Mouse (Mus musculus) neutrophil, adult 5-6 weeks (primary cell): ENCODE measurements around the gene Slc22a15. TPM values are rescaled to one million over a fixed set of nuclear protein-coding genes. Genes with fewer than 3 reads are reported as not detected.
A peak's percentile ranks its signal among the peaks of the same experiment; 100 is the strongest.

Experiments
- ATAC-seq: fragments of 151-379, 151-347 bp; 2 replicates; pipeline ENCODE4 v1.8.0; 2017; ENCODE audit warnings: mild to moderate bottlenecking, moderate TSS enrichment; ENCODE audit not compliant: insufficient number of reproducible peaks, poor library complexity, low FRiP score, severe bottlenecking; ENCODE audit errors: extremely low read depth
- total RNA-seq: library from RNA; stranded (forward); fragments of 200-1000 nt; gene quantifications from 2 replicates; pipeline ENCODE4 v1.2.3, GENCODE M21; 2017

The Slc22a15 gene
- 41.7 and 42.6 TPM in 2 replicates for total RNA-seq

DNA sequence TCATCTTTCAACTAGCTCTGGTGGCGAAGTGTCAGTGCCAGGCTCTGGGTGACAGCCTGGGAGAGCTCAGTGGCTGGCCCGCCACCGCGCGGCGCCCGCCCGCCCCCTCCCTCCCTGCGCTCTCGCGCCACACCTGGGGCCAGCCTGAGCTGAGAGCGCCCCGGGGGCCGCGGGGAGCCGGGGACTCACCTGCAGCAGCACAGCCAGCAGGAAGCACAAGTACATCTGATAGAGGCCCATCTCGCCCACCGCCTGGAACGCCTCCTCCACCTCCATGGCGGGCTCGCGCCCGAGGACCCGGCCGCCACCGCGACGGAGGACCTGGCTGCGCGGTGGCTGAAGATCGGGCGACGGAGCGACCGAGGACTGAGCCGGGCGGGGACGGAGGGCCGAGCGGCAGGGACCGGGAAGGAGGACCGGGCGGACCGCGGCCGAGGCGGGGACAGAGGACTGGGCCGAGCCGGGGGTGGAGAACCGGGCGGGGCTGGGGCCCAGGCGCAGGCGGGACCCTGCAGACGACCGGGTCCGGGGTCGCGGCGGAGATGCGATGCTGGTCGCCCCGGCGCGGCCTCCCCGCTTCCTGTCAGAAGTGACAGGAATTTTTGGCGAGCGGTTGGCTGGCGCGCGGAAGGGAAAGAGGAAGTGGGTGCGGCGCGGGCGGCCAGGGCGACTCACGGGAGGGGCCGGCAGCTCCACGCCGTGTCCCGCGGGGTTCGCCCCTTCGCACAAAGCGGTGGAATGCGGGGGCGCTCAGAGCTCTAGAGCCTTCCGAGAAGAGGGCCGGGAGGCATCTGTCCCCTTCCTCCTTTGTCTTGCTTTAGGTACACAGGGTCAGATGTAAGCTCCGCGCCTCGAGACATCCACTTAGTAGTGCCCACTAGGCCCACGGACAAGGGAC lies at the start of gene Slc22a15:
Gene Slc22a15 (minus strand): TSS at position 611 of the 898 bp plus-strand sequence.
- ATAC-seq, result peak; percentile 71

GRCm38 (mm10) chr3:101966825-101967558 lies 42.7 kb upstream of the Slc22a15 start:
- no peak for ATAC-seq

- no peak for ATAC-seq
These were observed 40.1 kb upstream of the Slc22a15 start for GRCm38 (mm10) chr3:101964352-101964751.

- ATAC-seq, result no peak
These were observed 39.2 kb upstream of the Slc22a15 start for GRCm38 (mm10) chr3:101963501-101963900.

DNA sequence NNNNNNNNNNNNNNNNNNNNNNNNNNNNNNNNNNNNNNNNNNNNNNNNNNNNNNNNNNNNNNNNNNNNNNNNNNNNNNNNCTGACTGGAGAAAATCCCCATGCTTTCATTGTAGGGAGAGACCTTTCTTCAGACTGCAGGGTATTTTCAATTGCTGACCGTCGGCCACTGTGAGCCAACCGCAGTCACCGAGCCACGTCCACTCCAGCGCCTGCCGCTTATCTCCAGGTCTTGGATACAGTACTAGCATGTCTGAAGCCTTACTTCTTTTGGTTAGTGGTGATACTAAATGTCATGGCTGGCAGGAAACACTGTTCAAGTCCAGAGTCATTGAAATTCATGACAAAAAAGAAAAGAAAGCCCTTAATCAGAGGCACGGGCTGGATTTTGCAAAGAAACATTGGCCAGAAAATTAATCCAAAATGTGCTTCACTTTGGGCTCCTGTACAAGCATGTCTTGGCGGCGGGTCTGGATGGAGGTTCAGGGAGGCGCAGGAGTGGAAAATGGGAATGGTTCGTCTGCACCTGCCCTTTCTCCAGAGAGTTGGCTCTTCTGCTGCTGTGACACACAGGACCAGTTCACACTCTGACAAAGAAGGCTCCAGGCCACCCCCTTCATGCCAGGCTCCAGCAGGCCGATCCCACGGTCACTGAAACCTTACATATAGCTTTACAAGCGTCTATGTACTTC lies 37.0 kb upstream of the Slc22a15 start:
- ATAC-seq, result no peak

- no peak for ATAC-seq
These were observed 33.8 kb upstream of the Slc22a15 start for GRCm38 (mm10) chr3:101958047-101958446.

- no peak for ATAC-seq
These were observed 29.3 kb upstream of the Slc22a15 start for GRCm38 (mm10) chr3:101953506-101953905.

DNA sequence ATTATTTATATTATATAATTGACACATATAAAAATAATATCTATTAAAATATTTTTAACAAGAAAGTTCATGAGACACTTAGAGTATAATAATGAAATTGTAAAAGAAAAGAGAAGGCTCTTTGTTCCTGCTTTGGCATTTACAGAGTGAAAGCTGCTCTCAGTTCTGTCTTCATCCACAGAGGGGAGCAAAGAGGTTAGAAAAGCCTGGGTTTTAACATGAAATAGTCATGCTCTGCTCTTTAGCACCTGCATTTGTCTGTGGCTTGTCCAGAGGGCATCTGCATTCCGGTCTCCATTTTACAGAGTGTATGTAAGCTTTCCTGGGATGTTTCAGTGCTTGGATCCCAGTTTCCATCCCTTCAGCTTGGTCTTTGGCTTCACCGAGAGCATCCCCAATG lies 28.3 kb upstream of the Slc22a15 start:
- no peak for ATAC-seq

- ATAC-seq, result peak; percentile 98
These were observed 24.3 kb upstream of the Slc22a15 start for GRCm38 (mm10) chr3:101948572-101948971.

- no peak for ATAC-seq
These were observed 23.0 kb upstream of the Slc22a15 start for GRCm38 (mm10) chr3:101947250-101947649.

DNA sequence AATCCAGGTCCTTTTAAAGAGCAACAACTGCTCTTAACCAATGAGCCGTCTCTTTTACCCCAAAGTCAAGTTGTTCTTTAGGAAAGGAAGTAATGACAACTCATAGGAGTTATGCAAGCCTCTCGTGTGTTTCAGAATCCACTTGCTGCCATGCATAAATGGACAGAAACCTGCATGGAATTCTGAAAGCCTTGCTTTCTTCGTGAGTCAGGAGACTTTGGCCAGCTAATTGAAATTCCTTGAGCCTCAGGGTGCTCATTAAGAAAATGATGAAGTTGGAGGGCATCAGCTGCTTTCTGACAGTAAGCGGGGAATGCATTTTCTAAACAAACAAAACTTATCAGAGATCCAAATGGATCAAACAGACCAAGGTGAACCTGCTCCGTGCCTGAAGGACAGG lies 21.0 kb upstream of the Slc22a15 start:
- no peak for ATAC-seq

DNA sequence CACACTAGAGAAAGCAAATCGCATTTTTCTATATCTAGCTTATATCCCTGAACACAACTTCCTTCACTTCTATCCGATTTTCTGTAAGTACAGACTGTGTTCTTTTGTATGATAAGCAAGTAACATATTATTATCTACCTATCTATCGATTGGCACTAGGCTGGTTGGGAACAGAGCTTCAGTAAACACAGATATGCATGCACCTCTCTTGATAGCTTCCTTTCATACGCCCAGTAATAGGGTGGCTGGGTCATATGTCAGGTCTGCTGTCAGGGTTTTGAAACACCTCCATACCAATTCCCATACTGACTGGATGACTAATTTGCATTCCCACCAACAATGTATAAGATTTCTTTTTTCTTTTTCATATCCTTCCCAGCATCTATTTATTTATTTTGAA lies 16.2 kb upstream of the Slc22a15 start:
- no peak for ATAC-seq

DNA sequence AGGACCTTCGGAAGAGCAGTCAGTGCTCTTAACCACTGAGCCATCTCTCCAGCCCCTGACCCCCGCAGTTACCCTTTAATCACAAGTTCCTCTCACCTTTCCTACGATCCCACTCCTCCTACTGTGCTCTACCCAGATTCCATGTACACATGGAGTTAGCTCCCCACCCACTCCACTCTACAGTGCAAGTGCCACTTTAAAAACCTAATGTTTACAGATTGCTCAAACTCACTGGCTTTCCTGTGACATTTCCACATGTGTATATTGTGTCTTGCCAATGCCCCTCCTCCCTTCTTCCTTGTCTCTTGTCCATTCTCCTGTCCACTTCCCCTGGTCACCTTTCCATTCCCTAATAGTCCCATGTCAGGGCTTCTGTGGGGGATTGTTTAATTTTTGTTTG lies 15.6 kb upstream of the Slc22a15 start:
- no peak for ATAC-seq

DNA sequence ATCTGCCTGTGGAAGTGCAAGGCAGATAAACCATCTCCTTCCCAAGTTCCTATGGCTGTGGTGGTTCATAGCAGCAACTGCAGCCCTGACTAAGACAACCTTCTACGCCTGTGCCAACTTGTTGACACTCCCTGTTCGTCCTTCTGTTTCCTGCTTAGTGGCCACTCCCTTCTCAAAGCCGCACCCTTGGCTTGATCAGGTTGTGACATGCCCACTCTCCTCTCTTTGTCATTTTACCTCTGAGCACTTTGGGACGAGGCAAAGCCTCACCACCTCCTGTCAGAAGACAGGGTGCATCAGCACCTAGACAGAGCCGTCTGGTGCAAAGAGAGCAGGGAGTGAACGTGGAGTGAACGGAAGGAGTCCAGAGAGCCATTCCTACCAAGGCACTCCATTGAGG lies 14.9 kb upstream of the Slc22a15 start:
- peak; percentile 85 for ATAC-seq

- ATAC-seq, result no peak
These were observed 12.1 kb upstream of the Slc22a15 start for GRCm38 (mm10) chr3:101936369-101936768.

DNA sequence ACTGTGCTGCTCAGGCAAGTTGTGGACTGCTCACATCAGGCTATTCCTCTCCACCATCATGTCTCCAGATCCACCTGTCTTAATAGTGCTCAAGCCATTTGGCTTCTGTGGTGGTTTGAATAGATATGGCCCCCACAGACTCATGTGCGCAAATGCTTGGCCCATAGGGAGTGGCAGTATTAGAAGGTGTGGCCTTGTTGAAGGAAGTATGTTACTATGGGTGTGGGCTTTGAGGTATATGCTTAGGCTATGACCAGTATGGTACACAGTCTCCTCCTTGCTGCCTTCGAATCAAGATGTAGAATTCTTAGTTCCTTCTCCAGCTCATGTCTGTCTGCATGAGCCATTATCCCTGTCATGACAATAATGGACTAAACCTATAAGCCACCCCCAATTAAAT lies 9.6 kb upstream of the Slc22a15 start:
- ATAC-seq, result no peak

DNA sequence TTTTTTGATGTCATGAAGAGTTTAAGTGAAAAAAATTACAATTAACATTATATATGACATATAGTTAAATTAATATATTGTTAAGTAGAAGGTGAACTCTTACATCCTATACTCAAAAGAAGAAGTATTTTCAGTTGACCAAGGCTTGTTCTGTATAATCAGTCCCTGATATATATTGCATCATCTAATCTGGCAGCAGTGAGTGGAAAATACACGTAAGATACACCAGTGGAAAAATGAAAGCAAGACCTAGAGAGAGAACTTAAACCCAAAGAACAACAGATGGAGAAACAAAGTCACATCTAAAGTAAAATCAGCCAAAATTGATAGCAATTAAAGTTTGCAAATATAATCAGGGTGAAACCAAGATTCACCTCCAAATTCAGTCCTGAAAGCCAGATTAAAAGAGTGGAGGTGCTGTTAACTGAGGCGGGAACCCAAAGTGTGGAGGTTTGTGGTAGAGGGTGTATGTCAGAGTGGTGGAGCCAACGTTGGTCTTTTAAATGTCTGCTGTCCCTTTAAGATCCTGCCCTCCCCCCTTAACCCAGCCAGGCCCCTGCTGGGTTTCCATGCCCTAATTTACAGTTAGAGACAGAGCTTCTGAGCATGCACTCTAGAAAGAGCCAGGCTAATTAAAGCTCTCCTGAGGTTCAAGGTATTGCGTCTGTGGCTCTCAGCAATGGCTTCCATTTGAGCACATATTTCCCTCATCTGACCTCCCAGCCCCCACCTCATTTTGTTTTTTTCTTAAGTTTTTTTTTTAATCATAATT lies 5.0 kb upstream of the Slc22a15 start:
- ATAC-seq, result no peak

GRCm38 (mm10) chr3:101926636-101927035 lies 2.4 kb upstream of the Slc22a15 start:
- no peak for ATAC-seq

- ATAC-seq, result no peak
These were observed 1.4 kb upstream of the Slc22a15 start for GRCm38 (mm10) chr3:101925663-101926062.
